ENCODE assay signal across 9 mouse cellular contexts in genomic region chr17:29136236-29136635, GRCm38 (mm10). TPM values are rescaled to one million over a fixed set of nuclear protein-coding genes. Genes with fewer than 3 reads are reported as not detected.
DNase-seq lines count a peak whose midpoint lies in the region; ATAC-seq and TF ChIP-seq lines count a peak whose summit lies in the region.
"Had no signal": no experiment of that assay in that cellular context is flagged by ENCODE, and none has a peak within 500 bp of the region (broad histone marks: within the 10 kb centered on the region; RNA-seq: fewer than 3 reads in every experiment).

No protein-coding gene starts in this region.

- DNase-seq in layer of hippocampus, adult 2 months (ENCODE audit: low spot score in 2 of 2): peak; percentile 36 to 45
- no peak for DNase-seq in layer of hippocampus, adult 9-10 months (ENCODE audit: low spot score)
- peak; percentile 86 for DNase-seq in adrenal gland, postnatal 14 days
- peak; percentile 83 for DNase-seq in gastrocnemius, postnatal 10 days
- peak; percentile 56 to 62 for DNase-seq in lung, adult 18-20 months
- DNase-seq in spleen, postnatal 36 days (ENCODE audit: low spot score in 2 of 2): no peak
- no peak for DNase-seq in natural killer cell, adult 2 months (ENCODE audit: low spot score in 2 of 2)

- ATAC-seq in CD4-positive, CD25-positive, alpha-beta regulatory T cell, adult 4 months: no peak

- no peak overlapping the region for H3K27ac ChIP-seq in layer of hippocampus, adult 2 months
- H3K27ac ChIP-seq: embryonic facial prominence, embryonic 12.5 days had no signal

- TF ChIP-seq CTCF in layer of hippocampus, adult 2 months (conservative IDR thresholded peaks at IDR 0.05): no peak

- H3K4me3 ChIP-seq in layer of hippocampus, adult 2 months: no peak overlapping the region
- H3K4me3 ChIP-seq: embryonic facial prominence, embryonic 12.5 days had no signal

RNA-seq across cellular contexts. Expression of gene Rab44, which starts 22.3 kb away (rescaled TPM):
- under 1 TPM in 1 of 2 experiments, not detected in 1; 0.17 TPM for total RNA-seq in layer of hippocampus, adult 2 months (2021)
- 0.33 and 0.38 TPM in 2 replicates for total RNA-seq in adrenal gland, postnatal 14 days (2021)
- 1 to 10 TPM in 1 of 2 experiments, under 1 TPM in 1; 0.68 to 1.6 TPM for total RNA-seq in gastrocnemius, postnatal 10 days (2021)
- not detected for polyA plus RNA-seq in CD4-positive, CD25-positive, alpha-beta regulatory T cell, adult 4 months (2017; shearing (Covaris generic))

RNA-seq across cellular contexts. Expression of gene Cdkn1a, which starts 45.5 kb away (rescaled TPM):
- 10 to 100 TPM in 1 of 2 experiments, 1 to 10 TPM in 1; 8.2 to 14.5 TPM for total RNA-seq in layer of hippocampus, adult 2 months (2021)
- total RNA-seq in adrenal gland, postnatal 14 days (2021): 126 and 202 TPM in 2 replicates
- total RNA-seq in gastrocnemius, postnatal 10 days (2021): 10 to 100 TPM; 43.0 to 46.3 TPM
- polyA plus RNA-seq in CD4-positive, CD25-positive, alpha-beta regulatory T cell, adult 4 months (2017; shearing (Covaris generic)): 1 to 10 TPM; 2.5 to 4.6 TPM

Comparison
In these comparisons a context has a peak if more than half of its experiments do, and no peak if none do; other contexts are left out.
1. DNase-seq: peak in layer of hippocampus, adult 2 months (2 of 2), adrenal gland, postnatal 14 days (single experiment), gastrocnemius, postnatal 10 days (single experiment) and lung, adult 18-20 months (2 of 2); none in layer of hippocampus, adult 9-10 months (single experiment), spleen, postnatal 36 days (0 of 2) and natural killer cell, adult 2 months (0 of 2).